8 mouse cellular contexts compared by ENCODE assay signal in genomic region chr1:34485461-34486188, GRCm38 (mm10). TPM values are rescaled to one million over a fixed set of nuclear protein-coding genes. Genes with fewer than 3 reads are reported as not detected.
A peak's percentile ranks its signal among the peaks of the same experiment; 100 is the strongest.
DNase-seq lines count a peak whose midpoint lies in the region; ATAC-seq and TF ChIP-seq lines count a peak whose summit lies in the region.

No protein-coding gene starts in this region.

- H3K27me3 ChIP-seq in embryonic facial prominence, embryonic 11.5 days (ENCODE audit: control insufficient read depth, insufficient read depth, low read length), result no peaks in the 10 kb centered on the region
- no peaks in the 10 kb centered on the region for H3K27me3 ChIP-seq in neural tube, embryonic 14.5 days (ENCODE audit: control insufficient read depth, insufficient read depth, low read length)

- no peaks in the 10 kb centered on the region for H3K36me3 ChIP-seq in embryonic facial prominence, embryonic 11.5 days (replicated peaks; ENCODE audit: control insufficient read depth, insufficient read depth, low read depth, low read length)
- no peaks in the 10 kb centered on the region for H3K36me3 ChIP-seq in neural tube, embryonic 14.5 days (ENCODE audit: control insufficient read depth, insufficient read depth, low read length)

- H3K4me1 ChIP-seq in embryonic facial prominence, embryonic 11.5 days (ENCODE audit: control insufficient read depth, insufficient read depth, low read length), result no peaks in the 10 kb centered on the region
- no peaks in the 10 kb centered on the region for H3K4me1 ChIP-seq in lung, adult 2 months (ENCODE audit: control insufficient read depth, insufficient read depth, low read length)
- H3K4me1 ChIP-seq in neural tube, embryonic 14.5 days (ENCODE audit: control insufficient read depth, insufficient read depth, low read length), result no peaks in the 10 kb centered on the region

- no peak for ATAC-seq in embryonic facial prominence, embryonic 11.5 days (replicated peaks; ENCODE audit: insufficient number of reproducible peaks, low FRiP score, low TSS enrichment, low read depth)
- ATAC-seq in neural tube, embryonic 14.5 days (ENCODE audit: low read depth), result peak; percentile 63

- TF ChIP-seq POLR2A in lung, adult 2 months (IDR thresholded peaks at IDR 0.05; ENCODE audit: borderline replicate concordance, extremely low read depth, low read depth, low read length), result no peak

- H3K9ac ChIP-seq in embryonic facial prominence, embryonic 11.5 days (replicated peaks; ENCODE audit: low read length), result no peak overlapping the region
- H3K9ac ChIP-seq in neural tube, embryonic 14.5 days (replicated peaks; ENCODE audit: low read depth, low read length), result peak overlapping the region; percentile 34; the same call in 1 of the 2 replicates

- H3K27ac ChIP-seq in embryonic facial prominence, embryonic 11.5 days (replicated peaks; ENCODE audit: low read depth, low read length), result no peak overlapping the region
- H3K27ac ChIP-seq in layer of hippocampus, adult 2 months, result no peak overlapping the region
- H3K27ac ChIP-seq in neural tube, embryonic 14.5 days (ENCODE audit: low read depth, low read length), result no peak overlapping the region

- no peaks in the 10 kb centered on the region for H3K9me3 ChIP-seq in embryonic facial prominence, embryonic 11.5 days (replicated peaks; ENCODE audit: control insufficient read depth, low read length)
- no peaks in the 10 kb centered on the region for H3K9me3 ChIP-seq in neural tube, embryonic 14.5 days (ENCODE audit: control insufficient read depth, low read length)

- peak; percentile 86 for TF ChIP-seq CTCF in layer of hippocampus, adult 2 months (conservative IDR thresholded peaks at IDR 0.05)
- TF ChIP-seq CTCF in lung, adult 2 months (IDR thresholded peaks at IDR 0.05; ENCODE audit: insufficient read depth, low read length), result peak; percentile 74

- 9% methylated on average over 25 of the region's 25 CpGs for WGBS in embryonic facial prominence, embryonic 11.5 days
- WGBS in lung, adult 2 months, result 6% methylated on average over 25 of the region's 25 CpGs
- WGBS in neural tube, embryonic 14.5 days, result 9% methylated on average over 25 of the region's 25 CpGs

- DNase-seq in 416B (ENCODE audit: low read depth), result peak; percentile 32
- DNase-seq in WW6 (ENCODE audit: low read depth, low spot score), result peak; percentile 55
- DNase-seq in embryonic facial prominence, embryonic 11.5 days (ENCODE audit: low spot score), result peak; percentile 59
- DNase-seq in heart, postnatal 4 days, result peak; percentile 55
- DNase-seq in layer of hippocampus, adult 2 months (ENCODE audit: low spot score in 2 of 2), result peak; percentile 29 to 53
- peak; percentile 43 for DNase-seq in lung, adult 2 months
- peak; percentile 56 to 64 for DNase-seq in thymus, postnatal 10 days (ENCODE audit: low spot score in 2 of 2)

- H3K4me2 ChIP-seq in embryonic facial prominence, embryonic 11.5 days (ENCODE audit: low read depth, low read length), result peak overlapping the region; percentile 37; the same call in 1 of the 2 replicates
- H3K4me2 ChIP-seq in neural tube, embryonic 14.5 days (ENCODE audit: low read depth, low read length), result peak overlapping the region; percentile 47

- H3K4me3 ChIP-seq in embryonic facial prominence, embryonic 11.5 days (ENCODE audit: low read depth, low read length), result no peak overlapping the region
- peak overlapping the region; percentile 41 for H3K4me3 ChIP-seq in layer of hippocampus, adult 2 months
- H3K4me3 ChIP-seq in lung, adult 2 months (replicated peaks; ENCODE audit: extremely low read depth, low read depth, low read length), result peak overlapping the region; percentile 55
- H3K4me3 ChIP-seq in neural tube, embryonic 14.5 days (ENCODE audit: low read depth, low read length), result peak overlapping the region; percentile 16; the same call in 1 of the 2 replicates

RNA-seq across cellular contexts. Expression of gene Prss39, which starts 12.6 kb away (rescaled TPM):
- not detected in 2 replicates for polyA plus RNA-seq in embryonic facial prominence, embryonic 11.5 days (2014; fragmentation: Nextera tagmentation; extraction: Ambion mirVana)
- total RNA-seq in heart, postnatal 4 days (2021), result not detected
- not detected for total RNA-seq in layer of hippocampus, adult 2 months (2021)
- polyA plus RNA-seq in lung, adult 2 months (2012; rRNA removed), result 0.14 TPM in 1 of 2 replicates, not detected in the other
- polyA plus RNA-seq in neural tube, embryonic 14.5 days (2014; fragmentation: Nextera tagmentation; extraction: Ambion mirVana), result not detected in 2 replicates

RNA-seq across cellular contexts. Expression of gene Ptpn18, which starts 26.1 kb away (rescaled TPM):
- polyA plus RNA-seq in embryonic facial prominence, embryonic 11.5 days (2014; fragmentation: Nextera tagmentation; extraction: Ambion mirVana), result 4.2 and 8.6 TPM in 2 replicates
- total RNA-seq in heart, postnatal 4 days (2021), result 1 to 10 TPM; 7.8 to 9.3 TPM
- total RNA-seq in layer of hippocampus, adult 2 months (2021), result 1 to 10 TPM; 5.0 to 6.3 TPM
- 95.1 and 177 TPM in 2 replicates for polyA plus RNA-seq in lung, adult 2 months (2012; rRNA removed)
- polyA plus RNA-seq in neural tube, embryonic 14.5 days (2014; fragmentation: Nextera tagmentation; extraction: Ambion mirVana), result 1.6 and 5.6 TPM in 2 replicates

RNA-seq across cellular contexts. Expression of gene Imp4, which starts 46.0 kb away (rescaled TPM):
- polyA plus RNA-seq in embryonic facial prominence, embryonic 11.5 days (2014; fragmentation: Nextera tagmentation; extraction: Ambion mirVana), result 93.4 and 104 TPM in 2 replicates
- 10 to 100 TPM; 43.4 to 46.3 TPM for total RNA-seq in heart, postnatal 4 days (2021)
- total RNA-seq in layer of hippocampus, adult 2 months (2021), result 10 to 100 TPM; 34.5 to 36.6 TPM
- polyA plus RNA-seq in lung, adult 2 months (2012; rRNA removed), result 29.2 and 45.3 TPM in 2 replicates
- 50.9 and 60.2 TPM in 2 replicates for polyA plus RNA-seq in neural tube, embryonic 14.5 days (2014; fragmentation: Nextera tagmentation; extraction: Ambion mirVana)

RNA-seq across cellular contexts. Expression of gene Ccdc115, which starts 46.2 kb away (rescaled TPM):
- 51.9 and 55.4 TPM in 2 replicates for polyA plus RNA-seq in embryonic facial prominence, embryonic 11.5 days (2014; fragmentation: Nextera tagmentation; extraction: Ambion mirVana)
- total RNA-seq in heart, postnatal 4 days (2021), result 10 to 100 TPM; 16.4 to 19.9 TPM
- total RNA-seq in layer of hippocampus, adult 2 months (2021), result 10 to 100 TPM; 19.2 to 20.3 TPM
- polyA plus RNA-seq in lung, adult 2 months (2012; rRNA removed), result 21.8 and 21.9 TPM in 2 replicates
- polyA plus RNA-seq in neural tube, embryonic 14.5 days (2014; fragmentation: Nextera tagmentation; extraction: Ambion mirVana), result 64.4 and 65.2 TPM in 2 replicates

RNA-seq across cellular contexts. Expression of gene Cfc1, which starts 49.8 kb away (rescaled TPM):
- polyA plus RNA-seq in embryonic facial prominence, embryonic 11.5 days (2014; fragmentation: Nextera tagmentation; extraction: Ambion mirVana), result not detected in 2 replicates
- total RNA-seq in heart, postnatal 4 days (2021), result not detected
- total RNA-seq in layer of hippocampus, adult 2 months (2021), result under 1 TPM in 1 of 2 experiments, not detected in 1; 0.36 TPM
- not detected in 2 replicates for polyA plus RNA-seq in lung, adult 2 months (2012; rRNA removed)
- polyA plus RNA-seq in neural tube, embryonic 14.5 days (2014; fragmentation: Nextera tagmentation; extraction: Ambion mirVana), result not detected in 2 replicates
